Mouse (Mus musculus): ENCODE data around the gene Cdhr2. TPM values are rescaled to one million over a fixed set of nuclear protein-coding genes. Genes with fewer than 3 reads are reported as not detected.

Cdhr2 gene
- total and polyA plus RNA-seq, 3 experiments: not detected

DNA sequence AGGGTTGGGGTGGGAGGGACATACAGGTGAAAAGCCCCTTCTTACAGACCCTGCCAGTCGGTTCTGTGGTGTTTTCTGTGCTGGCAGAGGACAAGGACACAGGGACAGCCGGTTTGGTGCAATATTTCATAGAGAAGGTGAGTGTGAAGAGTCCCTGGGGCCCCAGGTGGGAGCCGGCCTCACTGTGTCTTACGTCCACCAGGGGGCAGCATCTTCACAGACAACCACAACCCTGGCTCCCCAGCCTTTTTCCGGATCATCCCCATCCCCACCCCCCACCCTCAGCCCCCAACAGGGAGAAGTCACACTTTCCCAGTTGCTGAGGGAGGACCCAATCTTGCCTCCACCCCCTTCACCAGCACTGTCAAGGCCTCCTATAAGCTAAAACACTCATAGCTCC, 15.7 kb downstream of the Cdhr2 start:
- no peak overlapping the region for H3K4me3 ChIP-seq (ENCODE audit: control insufficient read depth in 1 of 2, insufficient read depth in 1 of 2, low read depth in 2 of 2, low read length in 2 of 2)
- H3K36me3 ChIP-seq (ENCODE audit: control insufficient read depth in 1 of 2, insufficient read depth in 2 of 2, low read length in 2 of 2): no peaks in the 10 kb centered on the region
- no peak overlapping the region for H3K9ac ChIP-seq (ENCODE audit: control insufficient read depth, low read depth, low read length, poor library complexity, severe bottlenecking)
- no peaks in the 10 kb centered on the region for H3K27me3 ChIP-seq (ENCODE audit: control insufficient read depth in 1 of 2, insufficient read depth in 2 of 2, low read length in 2 of 2)
- no peaks in the 10 kb centered on the region for H3K4me1 ChIP-seq (ENCODE audit: control insufficient read depth in 1 of 2, insufficient read depth in 2 of 2, low read length in 2 of 2)
- peak; percentile 21 for DNase-seq (ENCODE audit: low read depth, low spot score)
- H3K9me3 ChIP-seq (replicated peaks; ENCODE audit: insufficient read depth, low read length): no peaks in the 10 kb centered on the region
- TF ChIP-seq ZKSCAN1 (IDR thresholded peaks at IDR 0.05; ENCODE audit: low read depth, low read length) (no peak), RAD21 (IDR thresholded peaks at IDR 0.05; ENCODE audit: low read depth, low read length) (peak; percentile 39), CTCF (IDR thresholded peaks at IDR 0.05 in 2 of 3, conservative IDR thresholded peaks at IDR 0.05 in 1 of 3; ENCODE audit: control insufficient read depth in 1 of 3, insufficient read depth in 1 of 3, low read depth in 2 of 3, low read length in 3 of 3, poor library complexity in 1 of 3, severe bottlenecking in 1 of 3) (peak; percentile 44 to 83 (median 57)), SMC3 (IDR thresholded peaks at IDR 0.05; ENCODE audit: low read depth, low read length) (peak; percentile 44)
- H3K27ac ChIP-seq (ENCODE audit: control insufficient read depth, low read depth, low read length): no peak overlapping the region
- no peaks in the 10 kb centered on the region for H3K79me2 ChIP-seq (ENCODE audit: control insufficient read depth, insufficient read depth, low read length, poor library complexity)

DNA sequence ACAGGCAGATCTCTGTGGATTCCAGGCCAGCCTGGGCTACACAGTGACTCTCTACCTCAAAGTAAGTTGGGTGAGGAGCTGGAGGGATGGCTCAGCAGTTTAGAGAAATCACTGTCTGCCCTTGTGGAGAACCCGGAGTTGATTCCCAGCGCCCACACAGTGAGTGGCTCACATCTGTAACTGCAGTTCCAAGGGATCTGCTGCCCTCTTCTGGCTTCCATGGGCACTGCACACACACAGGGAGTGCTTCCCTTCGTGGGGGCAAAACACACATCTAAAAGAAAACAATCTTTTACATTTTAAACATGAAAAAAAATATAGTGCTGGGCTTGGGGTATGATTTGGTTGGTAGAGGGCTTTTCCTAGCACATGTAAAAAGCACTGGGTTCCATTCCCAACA, 21.9 kb downstream of the Cdhr2 start:
- H3K9ac ChIP-seq (ENCODE audit: control insufficient read depth, low read depth, low read length, poor library complexity, severe bottlenecking): no peak overlapping the region
- H3K4me1 ChIP-seq (ENCODE audit: control insufficient read depth in 1 of 2, insufficient read depth in 2 of 2, low read length in 2 of 2): no peaks in the 10 kb centered on the region
- H3K36me3 ChIP-seq (ENCODE audit: control insufficient read depth in 1 of 2, insufficient read depth in 2 of 2, low read length in 2 of 2): no peaks in the 10 kb centered on the region
- TF ChIP-seq CTCF (IDR thresholded peaks at IDR 0.05 in 2 of 3, conservative IDR thresholded peaks at IDR 0.05 in 1 of 3; ENCODE audit: control insufficient read depth in 1 of 3, insufficient read depth in 1 of 3, low read depth in 2 of 3, low read length in 3 of 3, poor library complexity in 1 of 3, severe bottlenecking in 1 of 3) (peak; percentile 14 to 36 (median 31); a peak in 4 of 6 replicates), E2F4 (IDR thresholded peaks at IDR 0.05; ENCODE audit: borderline replicate concordance, low read depth, low read length) (no peak)
- no peaks in the 10 kb centered on the region for H3K9me3 ChIP-seq (replicated peaks; ENCODE audit: insufficient read depth, low read length)
- DNase-seq (ENCODE audit: low read depth, low spot score): peak; percentile 7
- no peaks in the 10 kb centered on the region for H3K27me3 ChIP-seq (ENCODE audit: control insufficient read depth in 1 of 2, insufficient read depth in 2 of 2, low read length in 2 of 2)
- H3K4me3 ChIP-seq (ENCODE audit: control insufficient read depth in 1 of 2, insufficient read depth in 1 of 2, low read depth in 2 of 2, low read length in 2 of 2): no peak overlapping the region
- no peaks in the 10 kb centered on the region for H3K79me2 ChIP-seq (ENCODE audit: control insufficient read depth, insufficient read depth, low read length, poor library complexity)
- no peak overlapping the region for H3K27ac ChIP-seq (ENCODE audit: control insufficient read depth, low read depth, low read length)

DNA sequence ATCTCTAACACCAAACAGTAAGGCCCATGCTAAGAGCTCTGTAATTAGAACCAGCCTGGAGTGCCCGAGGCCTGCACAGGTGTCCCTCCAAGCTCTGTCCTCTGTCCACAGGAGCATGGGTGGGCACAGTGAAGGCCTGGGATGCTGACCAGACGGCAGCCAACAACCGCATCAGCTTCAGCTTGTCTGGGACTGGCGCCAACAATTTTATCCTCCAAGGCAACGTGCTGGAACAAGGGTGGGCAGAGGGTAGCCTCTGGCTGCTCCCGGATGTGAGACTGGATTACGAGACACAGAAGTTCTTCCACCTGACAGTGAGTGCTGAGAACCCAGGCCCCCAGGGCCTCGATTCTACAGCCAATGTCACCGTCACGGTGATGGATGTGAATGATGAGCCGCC, 24.9 kb downstream of the Cdhr2 start:
- Histone ChIP-seq H3K9me3 (replicated peaks; ENCODE audit: insufficient read depth, low read length) (no peaks in the 10 kb centered on the region), H3K4me3 (ENCODE audit: control insufficient read depth in 1 of 2, insufficient read depth in 1 of 2, low read depth in 2 of 2, low read length in 2 of 2) (no peak overlapping the region), H3K36me3 (ENCODE audit: control insufficient read depth in 1 of 2, insufficient read depth in 2 of 2, low read length in 2 of 2) (no peaks in the 10 kb centered on the region), H3K79me2 (ENCODE audit: control insufficient read depth, insufficient read depth, low read length, poor library complexity) (no peaks in the 10 kb centered on the region), H3K27ac (ENCODE audit: control insufficient read depth, low read depth, low read length) (no peak overlapping the region), H3K4me1 (ENCODE audit: control insufficient read depth in 1 of 2, insufficient read depth in 2 of 2, low read length in 2 of 2) (no peaks in the 10 kb centered on the region), H3K9ac (ENCODE audit: control insufficient read depth, low read depth, low read length, poor library complexity, severe bottlenecking) (no peak overlapping the region), H3K27me3 (ENCODE audit: control insufficient read depth in 1 of 2, insufficient read depth in 2 of 2, low read length in 2 of 2) (no peaks in the 10 kb centered on the region)
- no peak for TF ChIP-seq POLR2AphosphoS2 (IDR thresholded peaks at IDR 0.05; ENCODE audit: low read length)
- TF ChIP-seq NELFE (IDR thresholded peaks at IDR 0.05; ENCODE audit: low read depth, low read length): no peak
- TF ChIP-seq E2F4 (IDR thresholded peaks at IDR 0.05; ENCODE audit: borderline replicate concordance, low read depth, low read length): no peak
- no peak for TF ChIP-seq CTCF (IDR thresholded peaks at IDR 0.05 in 2 of 3, conservative IDR thresholded peaks at IDR 0.05 in 1 of 3; ENCODE audit: control insufficient read depth in 1 of 3, insufficient read depth in 1 of 3, low read depth in 2 of 3, low read length in 3 of 3, poor library complexity in 1 of 3, severe bottlenecking in 1 of 3)
- TF ChIP-seq GABPA (IDR thresholded peaks at IDR 0.05; ENCODE audit: low read depth, low read length): no peak
- TF ChIP-seq MYB (IDR thresholded peaks at IDR 0.05; ENCODE audit: low read depth, low read length): no peak
- no peak for TF ChIP-seq POLR2AphosphoS5 (IDR thresholded peaks at IDR 0.05; ENCODE audit: borderline replicate concordance, low read depth, low read length)
- TF ChIP-seq CHD1 (IDR thresholded peaks at IDR 0.05; ENCODE audit: low read depth, low read length): no peak
- TF ChIP-seq USF1 (IDR thresholded peaks at IDR 0.05; ENCODE audit: low read depth, low read length): no peak
- no peak for TF ChIP-seq USF2 (IDR thresholded peaks at IDR 0.05; ENCODE audit: borderline replicate concordance in 1 of 2, insufficient read depth in 1 of 2, low read depth in 1 of 2, low read length in 2 of 2)
- no peak for TF ChIP-seq MEF2A (IDR thresholded peaks at IDR 0.05; ENCODE audit: extremely low read depth, insufficient replicate concordance, low read depth, low read length, poor library complexity, severe bottlenecking)
- no peak for TF ChIP-seq MAX (IDR thresholded peaks at IDR 0.05; ENCODE audit: low read length)
- TF ChIP-seq ZKSCAN1 (IDR thresholded peaks at IDR 0.05; ENCODE audit: low read depth, low read length): no peak
- no peak for TF ChIP-seq SMC3 (IDR thresholded peaks at IDR 0.05; ENCODE audit: low read depth, low read length)
- TF ChIP-seq TBP (IDR thresholded peaks at IDR 0.05; ENCODE audit: low read depth, low read length): no peak
- TF ChIP-seq MAFK (IDR thresholded peaks at IDR 0.05; ENCODE audit: borderline replicate concordance, low read depth, low read length): no peak
- no peak for TF ChIP-seq RCOR1 (IDR thresholded peaks at IDR 0.05; ENCODE audit: low read depth, low read length)
- TF ChIP-seq ZC3H11A (IDR thresholded peaks at IDR 0.05; ENCODE audit: low read depth, low read length): no peak
- TF ChIP-seq BHLHE40 (IDR thresholded peaks at IDR 0.05; ENCODE audit: borderline replicate concordance, low read depth, low read length): no peak
- no peak for TF ChIP-seq HCFC1 (IDR thresholded peaks at IDR 0.05; ENCODE audit: low read depth, low read length)
- DNase-seq (ENCODE audit: low read depth, low spot score): no peak

Data from MEL (cell line).